11 mouse cellular contexts compared by ENCODE assay signal in the genomic region with DNA sequence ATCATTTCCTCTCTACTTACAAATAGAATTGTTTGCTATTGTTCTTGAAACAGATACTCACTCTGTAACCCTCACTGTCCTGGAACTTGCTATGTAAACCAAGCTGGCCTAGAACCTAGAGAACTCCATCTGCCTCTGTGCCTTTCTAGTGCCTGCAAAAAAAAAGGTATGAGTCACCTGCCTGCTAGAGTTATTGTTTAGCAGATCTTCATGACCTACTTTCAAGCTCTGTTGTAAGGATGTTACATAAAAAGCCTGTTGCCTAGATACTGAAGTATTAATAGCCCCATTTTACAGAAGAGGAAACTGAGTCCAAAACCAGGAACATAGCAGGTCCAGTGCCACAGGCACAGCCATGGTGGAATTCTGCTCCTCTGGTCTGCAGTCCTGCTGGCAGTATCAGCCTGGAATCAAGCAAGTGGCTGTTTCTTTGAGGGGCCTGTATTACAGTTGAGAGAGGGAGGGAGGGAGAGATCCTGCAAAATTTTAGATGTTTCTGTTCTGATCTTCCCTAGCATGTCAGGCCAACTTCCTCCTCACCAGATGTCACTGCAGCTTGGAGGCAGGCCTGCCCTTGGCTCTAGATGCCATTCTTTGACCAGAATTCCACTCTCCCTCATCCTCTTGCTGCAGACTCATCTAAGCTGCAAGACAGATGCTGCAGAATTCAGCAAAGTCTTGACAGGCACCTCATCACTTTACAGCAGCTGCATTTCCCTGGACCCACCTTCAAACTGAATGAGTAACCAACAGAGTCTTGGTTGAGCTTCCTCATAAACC.
A peak's percentile ranks its signal among the peaks of the same experiment; 100 is the strongest.
DNase-seq lines count a peak whose midpoint lies in the region; TF ChIP-seq lines count a peak whose summit lies in the region.
"Had no signal": no experiment of that assay in that cellular context is flagged by ENCODE, and none has a peak within 500 bp of the region (broad histone marks: within the 10 kb centered on the region; RNA-seq: fewer than 3 reads in every experiment).

No protein-coding gene starts in this region.

- intact Hi-C loops in left cerebral cortex, adult 2 months (cut with DNase I), result loop anchor here (2.0 to 10.0 kb wide), 6 partner anchors 124 to 944 kb away; no protein-coding TSS in a partner anchor

- H3K4me3 ChIP-seq in left cerebral cortex, adult 2 months, result no peak overlapping the region
- H3K4me3 ChIP-seq in forebrain, embryonic 10.5 days, result no peak overlapping the region

- DNase-seq in gastrocnemius, postnatal 10 days, result peak; percentile 22
- no peak for DNase-seq in gastrocnemius, postnatal 4 days (ENCODE audit: low spot score in 2 of 2)
- DNase-seq in right cerebral cortex, adult 2 months (ENCODE audit: low spot score in 2 of 2), result peak; percentile 47 to 53
- no peak for DNase-seq in right cerebral cortex, postnatal 14 days
- DNase-seq in left cerebral cortex, adult 2 months (ENCODE audit: extremely low spot score in 1 of 2, low spot score in 2 of 2), result peak in 1 of 2 experiments; percentile 56
- peak; percentile 25 for DNase-seq in thymus, postnatal 4 days
- no peak for DNase-seq in forebrain, embryonic 10.5 days (ENCODE audit: extremely low spot score, low spot score)
- DNase-seq in natural killer cell, adult 2 months (ENCODE audit: low spot score in 2 of 2), result no peak
- DNase-seq: kidney, adult 8-10 months; lung, adult 18-20 months had no signal

- H3K4me1 ChIP-seq in forebrain, embryonic 10.5 days, result peaks cover 6% of the 10 kb centered on the region

- H3K9me3 ChIP-seq in forebrain, embryonic 10.5 days, result no peaks in the 10 kb centered on the region

- H3K27me3 ChIP-seq in forebrain, embryonic 10.5 days (ENCODE audit: poor library complexity, severe bottlenecking), result no peaks in the 10 kb centered on the region

- H3K27ac ChIP-seq in left cerebral cortex, adult 2 months, result peak overlapping the region; percentile 87
- no peak overlapping the region for H3K27ac ChIP-seq in forebrain, embryonic 10.5 days
- H3K27ac ChIP-seq: stomach, postnatal 0 days had no signal

- H3K36me3 ChIP-seq in forebrain, embryonic 10.5 days (replicated peaks), result no peaks in the 10 kb centered on the region

- TF ChIP-seq CTCF in left cerebral cortex, adult 2 months (IDR thresholded peaks at IDR 0.05), result no peak

Comparison
In these comparisons a context has a peak if more than half of its experiments do, and no peak if none do; other contexts are left out.
1. DNase-seq: peak in gastrocnemius, postnatal 10 days (single experiment), right cerebral cortex, adult 2 months (2 of 2) and thymus, postnatal 4 days (single experiment); none in gastrocnemius, postnatal 4 days (0 of 2), right cerebral cortex, postnatal 14 days (single experiment), forebrain, embryonic 10.5 days (single experiment) and natural killer cell, adult 2 months (0 of 2).